Mouse (Mus musculus) retina, postnatal 1 day (tissue): ENCODE results near the gene Sash3.

Experiments
- DNase-seq: peaks from one replicate; pipeline ENCODE4 v3.0.0-alpha.2; 2012

Sash3 gene

DNA sequence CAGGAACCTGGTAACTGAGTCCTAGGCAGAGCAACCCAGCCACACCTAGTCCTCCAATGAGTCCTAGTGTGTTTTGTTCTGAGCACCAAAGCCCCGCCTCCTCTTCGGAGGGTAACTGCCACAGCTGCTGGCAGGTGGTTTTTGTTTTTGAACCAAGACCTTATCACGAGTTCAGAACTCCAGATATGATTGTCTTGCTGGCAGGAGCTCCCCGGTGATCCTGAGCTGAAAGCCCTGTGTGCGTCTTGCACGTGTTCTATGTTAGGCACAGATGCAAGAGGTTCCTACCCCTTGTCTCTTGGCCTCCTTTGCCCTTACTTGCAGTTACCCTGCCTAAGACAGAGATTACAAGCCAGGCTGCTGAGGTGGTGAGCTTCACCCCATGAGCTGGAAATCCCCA, 4.8 kb upstream of the Sash3 start:
- DNase-seq = no peak

DNA sequence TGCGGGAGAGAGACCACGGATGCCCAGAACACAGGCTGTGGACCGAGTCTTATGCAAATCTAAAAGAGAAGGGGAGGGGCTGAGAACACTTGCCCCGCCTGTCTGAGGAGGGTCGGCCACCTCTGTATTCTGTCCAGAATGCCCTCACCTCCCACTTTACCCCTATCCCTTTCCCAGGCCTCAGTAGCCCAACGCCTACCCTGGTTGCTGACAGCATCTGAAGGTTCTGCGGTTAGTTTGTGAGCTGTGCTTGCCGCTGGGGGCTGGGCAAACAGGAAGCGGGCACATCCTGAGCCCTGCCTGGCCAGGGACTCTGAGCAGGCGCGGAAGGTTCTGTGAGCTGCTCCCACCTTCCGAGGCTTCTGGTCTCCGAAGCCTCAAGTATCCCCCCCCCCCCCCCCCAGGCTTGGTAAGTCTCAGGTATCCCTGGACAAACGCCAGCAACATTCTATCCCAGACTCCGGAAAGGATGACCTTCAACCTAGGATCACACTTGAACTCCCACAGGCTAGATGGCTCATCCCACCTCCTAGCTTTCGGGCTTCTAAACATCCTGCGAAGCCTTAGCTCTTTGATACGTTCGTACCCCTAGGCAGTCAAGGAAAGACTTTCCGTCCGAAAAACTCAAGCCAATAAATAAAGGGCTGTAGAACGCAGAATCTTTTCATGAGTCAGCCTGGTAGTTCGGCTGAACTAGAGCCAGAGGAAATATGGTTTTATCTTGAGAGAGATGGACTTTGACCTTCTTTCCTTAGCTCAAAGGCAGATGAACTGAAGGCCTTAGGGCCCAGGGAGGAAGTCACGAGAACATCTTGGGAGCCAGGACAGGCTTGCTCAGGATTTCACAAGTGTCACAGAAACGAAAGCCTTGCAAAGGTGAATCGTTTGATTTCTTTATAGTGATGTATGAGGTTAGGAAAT, 2.6 kb upstream of the Sash3 start:
- DNase-seq = peak; percentile 9

DNA sequence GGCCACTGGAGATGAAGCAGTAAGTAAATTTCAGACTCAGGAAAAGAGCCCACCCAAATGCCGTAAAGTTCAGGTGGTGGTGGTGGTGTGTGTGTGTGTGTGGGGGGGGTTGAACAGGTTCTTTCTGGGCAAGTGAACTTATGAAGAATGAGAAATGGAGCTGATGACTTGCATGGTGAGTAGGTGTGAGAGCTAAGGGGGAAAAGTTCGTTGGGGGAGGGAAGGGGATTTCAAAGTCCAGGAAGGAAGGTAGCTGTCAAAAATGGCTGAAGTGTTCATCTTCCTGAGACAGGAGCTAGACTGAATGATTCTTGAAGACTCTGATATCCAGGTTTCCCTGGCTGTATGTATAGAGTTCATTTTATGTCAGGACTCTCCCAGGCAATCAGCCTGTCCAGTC, 990 bp downstream of the Sash3 start:
- no peak for DNase-seq

DNA sequence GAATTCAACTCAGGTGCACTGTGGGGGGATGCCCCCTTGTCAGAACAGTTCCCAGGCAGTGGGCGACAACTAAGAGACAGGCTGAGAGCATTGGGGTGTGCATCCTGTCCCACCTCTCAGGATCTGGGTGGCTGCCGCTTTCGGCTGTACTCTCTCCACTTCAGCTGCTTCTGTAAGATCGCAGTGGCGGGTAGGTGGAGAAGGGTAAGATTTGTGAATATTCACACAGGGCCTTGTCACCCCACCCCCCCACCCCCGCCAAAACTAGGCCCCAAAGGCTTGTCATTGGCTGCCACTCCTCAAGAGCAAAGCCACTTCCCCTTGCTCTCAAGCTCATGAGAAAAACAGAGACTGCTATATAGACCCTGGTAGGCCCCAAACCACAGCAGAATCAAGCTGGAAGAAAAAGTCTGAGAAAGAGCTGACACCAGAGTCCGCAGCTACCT, 1.5 kb downstream of the Sash3 start:
- DNase-seq = no peak

DNA sequence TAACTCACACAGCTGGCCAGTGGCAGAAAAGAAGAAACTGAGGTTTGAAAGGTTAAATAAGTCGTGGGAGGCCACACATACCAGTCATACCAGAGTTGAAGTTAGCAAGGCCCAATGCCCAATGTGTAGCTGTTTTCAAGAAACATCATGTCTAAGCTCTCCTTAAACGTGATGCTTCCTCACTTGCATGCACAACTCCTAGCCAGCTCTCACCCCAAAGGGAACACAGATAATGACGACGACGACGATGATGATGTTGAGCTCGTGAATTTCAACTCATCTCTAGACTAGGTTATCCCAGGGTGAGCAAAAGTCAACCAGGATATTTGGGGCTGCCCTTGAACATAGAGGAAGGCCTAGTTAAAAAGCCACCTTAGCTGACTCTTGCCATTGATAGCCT, 5.9 kb downstream of the Sash3 start:
- no peak for DNase-seq

DNA sequence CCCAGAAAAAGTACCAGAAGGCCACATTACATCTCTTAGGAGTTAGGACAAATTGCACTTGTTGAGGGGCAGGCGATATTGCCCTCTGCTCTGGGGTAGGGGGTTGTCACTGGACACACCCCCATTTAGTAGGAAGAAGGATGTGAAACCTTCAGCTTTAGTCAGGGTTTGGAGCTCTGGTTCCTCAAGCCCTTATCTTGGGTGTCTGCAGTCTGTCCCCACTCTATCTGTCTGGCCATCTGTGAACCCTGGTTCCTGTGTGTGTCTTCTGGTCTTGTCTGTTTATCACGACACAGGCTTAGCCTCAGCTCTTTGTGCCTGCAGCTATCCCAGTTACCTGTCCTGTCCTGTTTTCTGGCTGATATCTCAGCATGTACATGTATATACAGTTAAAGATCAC, 7.2 kb downstream of the Sash3 start:
- no peak for DNase-seq

DNA sequence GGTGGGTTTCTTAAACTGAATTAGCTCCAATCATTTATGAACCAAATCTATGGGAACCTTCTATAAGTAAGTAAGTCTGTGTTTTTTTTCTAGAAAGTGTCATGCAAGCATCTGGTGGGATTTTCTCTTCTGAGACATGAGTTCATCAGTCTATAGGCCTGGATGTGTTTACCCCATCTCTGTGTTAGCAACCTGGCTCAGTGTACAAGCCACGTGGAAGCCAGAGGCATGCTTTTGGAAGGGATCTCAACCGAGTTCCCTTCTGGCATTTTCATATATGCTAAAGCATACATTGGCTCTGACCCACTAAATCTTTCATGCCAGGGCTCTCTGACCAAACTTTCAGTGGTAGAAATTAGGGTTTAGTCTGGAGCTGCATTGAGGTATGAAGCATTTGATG, 7.7 kb downstream of the Sash3 start:
- no peak for DNase-seq

DNA sequence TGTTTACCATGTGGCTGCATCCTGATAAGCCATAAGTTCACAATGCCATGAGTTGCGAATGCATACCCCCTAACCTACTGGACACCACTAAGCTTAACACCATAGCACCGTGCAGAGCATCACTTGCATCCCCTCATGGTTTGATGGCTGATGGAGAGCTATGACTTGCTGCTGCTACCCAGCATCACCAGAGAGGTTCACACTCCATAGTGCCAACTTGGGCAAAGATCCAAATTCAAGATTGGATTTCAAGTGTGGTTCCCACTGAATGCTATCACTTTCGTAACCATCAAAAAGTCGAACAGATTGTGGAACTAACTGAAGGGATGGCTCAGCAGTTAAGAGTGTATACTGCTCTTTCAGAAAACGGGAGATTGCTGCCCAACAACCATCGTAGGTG, 9.3 kb downstream of the Sash3 start:
- DNase-seq = no peak

DNA sequence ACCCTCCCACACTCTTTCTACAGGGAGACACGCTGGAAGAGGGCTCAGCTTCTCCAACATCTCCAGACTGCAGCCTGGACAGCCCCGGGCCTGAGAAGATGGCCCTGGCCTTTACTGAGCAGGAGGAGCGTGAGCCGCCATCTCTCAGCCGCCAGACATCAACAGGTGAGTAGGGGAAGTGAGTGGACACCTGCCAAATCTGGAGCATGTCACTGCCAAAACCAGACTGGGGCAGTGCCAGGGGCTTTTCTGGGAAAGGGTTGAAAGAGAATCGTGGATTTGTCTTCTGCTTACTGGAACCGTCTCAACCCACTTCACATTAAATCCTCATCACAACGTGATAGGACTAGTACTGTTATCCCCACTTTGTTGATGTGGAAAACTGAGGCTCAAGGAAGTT, 11.2 kb downstream of the Sash3 start:
- DNase-seq = no peak

DNA sequence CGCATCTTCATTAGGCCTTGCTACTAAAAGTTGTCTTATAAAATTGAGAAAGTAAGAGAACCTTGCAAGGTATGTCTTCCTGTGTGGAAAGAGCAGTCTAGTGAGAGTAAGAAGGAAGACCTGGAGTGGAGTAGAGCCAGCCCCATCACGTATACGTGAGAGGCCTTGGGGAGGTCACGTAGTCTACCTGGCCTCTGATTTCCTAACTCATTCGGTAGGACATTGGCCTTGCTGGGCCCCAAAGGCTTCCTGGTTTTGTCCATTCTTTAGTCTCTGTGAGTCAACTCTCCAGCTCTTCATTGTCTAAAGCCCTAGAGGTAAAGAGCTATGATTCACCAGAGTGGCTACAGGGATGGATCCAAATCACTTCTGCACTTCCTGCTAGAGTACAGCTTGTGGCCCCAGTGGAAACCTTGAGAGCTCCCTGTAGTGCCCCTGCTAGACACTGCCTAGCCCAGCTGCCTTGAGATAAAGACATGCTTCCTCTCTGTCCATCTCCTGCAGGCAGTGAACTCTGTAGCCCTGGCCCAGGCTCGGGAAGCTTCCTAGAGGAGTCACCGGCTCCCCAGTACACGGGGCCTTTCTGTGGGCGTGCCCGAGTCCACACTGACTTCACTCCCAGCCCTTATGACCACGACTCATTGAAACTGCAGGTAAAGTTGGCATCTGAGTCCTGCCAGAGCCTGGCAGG, 12.1 kb downstream of the Sash3 start:
- no peak for DNase-seq

DNA sequence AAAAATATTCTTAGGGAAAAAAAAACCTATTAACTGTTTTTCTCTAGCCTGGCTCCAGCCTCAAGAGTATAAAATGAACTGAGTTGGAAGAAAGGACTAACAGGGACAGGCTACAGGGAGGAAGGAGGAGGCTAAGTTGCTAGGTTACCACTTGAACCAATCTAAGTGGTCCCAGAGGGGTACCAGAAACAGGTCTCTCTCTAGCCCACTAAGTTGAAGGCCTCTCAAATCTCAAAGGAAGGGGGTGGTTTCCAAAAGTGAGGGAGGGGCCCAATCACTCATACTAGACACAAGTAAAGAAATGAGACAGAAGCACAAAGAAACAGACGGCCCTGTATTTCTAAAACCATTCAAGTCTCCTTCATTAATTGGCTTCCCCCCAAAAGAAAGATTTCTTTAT, 23.7 kb downstream of the Sash3 start:
- peak; percentile 2 for DNase-seq

DNA sequence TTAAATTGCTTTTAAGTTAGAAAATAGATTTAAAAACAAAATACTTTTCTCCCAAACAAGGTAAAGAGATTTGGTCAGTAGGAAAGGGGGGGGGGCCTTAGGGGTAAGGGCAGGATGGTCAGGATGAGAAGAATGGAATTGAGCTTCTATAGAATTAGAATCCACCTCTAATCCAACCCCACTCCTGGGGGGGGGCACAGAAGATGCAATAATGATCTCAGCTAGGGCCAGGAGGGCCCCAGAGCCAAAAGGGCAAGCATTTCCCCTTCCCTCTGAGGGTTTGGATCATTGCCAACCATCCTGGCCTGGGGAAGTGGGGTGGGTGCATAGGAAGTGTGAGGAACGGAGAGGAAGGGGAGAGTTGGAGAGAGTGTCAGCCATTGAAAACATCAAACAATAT, 24.1 kb downstream of the Sash3 start:
- DNase-seq = no peak

DNA sequence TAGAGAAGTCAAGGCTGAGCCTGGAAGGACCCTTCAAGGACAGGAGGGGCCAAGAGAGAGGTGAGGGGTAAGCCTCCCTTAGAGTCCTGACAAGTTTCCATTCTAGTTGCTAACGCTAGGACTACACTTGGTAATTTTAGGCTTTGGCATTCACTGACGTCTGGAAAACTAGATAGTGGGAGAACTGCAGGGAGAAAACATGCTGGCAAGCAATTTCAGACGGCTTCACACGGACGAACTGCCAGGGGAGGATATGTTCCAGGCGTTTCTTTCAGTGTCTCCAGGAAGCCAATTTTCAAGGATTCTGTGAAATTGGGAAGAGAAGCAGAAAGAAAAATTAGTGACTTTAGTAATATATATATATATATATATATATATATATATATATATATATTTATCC, 35.6 kb downstream of the Sash3 start:
- no peak for DNase-seq

DNA sequence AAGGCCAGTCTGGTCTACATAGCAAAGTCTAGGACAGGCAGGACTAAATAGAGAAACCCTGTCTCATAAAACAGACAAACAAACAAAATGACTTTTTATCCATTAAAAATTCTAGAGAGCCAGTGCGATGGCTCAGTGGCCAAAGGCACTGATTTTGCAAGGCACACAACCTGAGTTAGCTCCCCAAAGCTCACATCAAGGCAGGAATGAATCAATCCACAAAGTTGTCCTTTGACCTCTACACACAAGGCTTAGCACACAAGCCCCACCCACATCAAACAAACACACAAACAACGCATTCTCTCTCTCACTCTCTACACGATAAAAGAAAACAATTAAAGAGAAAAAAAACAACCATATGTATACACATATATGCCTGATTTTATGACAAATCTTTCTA, 38.5 kb downstream of the Sash3 start:
- DNase-seq = no peak

DNA sequence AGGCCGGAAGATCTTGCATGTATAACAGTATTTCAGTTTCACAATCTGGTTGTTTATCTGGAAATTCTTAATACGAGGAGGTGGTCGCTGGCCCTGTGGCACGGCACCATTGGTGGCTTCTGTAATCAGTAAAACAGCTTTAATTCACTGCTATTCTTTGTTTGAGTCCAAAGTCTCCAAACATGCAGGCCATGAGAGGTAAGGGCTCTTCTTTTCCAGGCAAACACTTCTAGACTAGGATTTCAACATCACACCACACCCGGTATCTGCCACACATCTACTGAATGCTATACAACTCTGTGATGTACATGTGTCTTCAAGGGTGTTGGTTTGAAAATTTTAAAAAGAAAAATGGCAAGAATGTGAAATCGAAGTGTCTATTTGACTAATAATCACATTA, 45.0 kb downstream of the Sash3 start:
- no peak for DNase-seq

DNA sequence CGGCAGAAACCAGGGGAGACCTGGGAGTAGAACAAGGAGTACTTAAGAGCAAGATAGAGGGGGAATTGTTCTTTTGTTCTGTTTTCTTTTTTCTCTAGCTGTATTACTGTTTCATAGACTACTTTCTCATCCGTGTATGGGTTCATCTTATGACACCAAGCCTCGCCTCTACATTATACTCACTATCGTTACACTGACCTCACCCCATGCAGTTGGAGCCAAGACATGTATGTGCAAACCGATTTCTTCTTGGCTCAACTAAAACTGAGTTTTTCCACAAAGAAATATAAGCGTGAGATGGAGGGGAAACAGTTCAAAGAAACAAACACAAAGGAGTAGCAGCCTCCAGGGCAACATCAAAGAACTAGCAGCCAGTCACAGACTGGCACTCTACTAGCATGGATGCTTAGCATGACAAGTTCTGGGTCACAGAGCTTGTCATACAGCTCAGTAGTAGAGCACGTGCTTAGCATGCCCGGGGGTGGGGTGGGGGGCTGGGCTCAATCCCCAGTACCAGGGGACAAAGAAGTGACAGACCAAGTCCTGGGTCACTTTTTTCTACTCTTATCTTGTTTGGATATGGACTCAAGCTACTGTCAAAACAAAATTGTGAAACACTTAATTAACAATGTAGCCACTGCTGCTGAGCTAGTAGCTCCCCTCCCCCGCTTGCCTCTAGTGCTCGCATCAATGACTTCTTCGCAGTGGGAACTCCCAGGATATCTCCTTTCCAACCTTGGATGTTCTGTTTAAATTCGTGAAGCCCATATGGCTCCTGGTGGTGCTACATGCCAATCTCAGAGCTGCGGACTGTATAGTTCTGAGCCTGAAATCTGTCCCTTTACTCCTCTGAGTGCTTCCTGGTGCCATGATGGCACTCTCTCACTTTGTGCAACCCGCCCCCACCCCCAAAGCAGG, 47.3 kb downstream of the Sash3 start:
- DNase-seq = peak; percentile 35

DNA sequence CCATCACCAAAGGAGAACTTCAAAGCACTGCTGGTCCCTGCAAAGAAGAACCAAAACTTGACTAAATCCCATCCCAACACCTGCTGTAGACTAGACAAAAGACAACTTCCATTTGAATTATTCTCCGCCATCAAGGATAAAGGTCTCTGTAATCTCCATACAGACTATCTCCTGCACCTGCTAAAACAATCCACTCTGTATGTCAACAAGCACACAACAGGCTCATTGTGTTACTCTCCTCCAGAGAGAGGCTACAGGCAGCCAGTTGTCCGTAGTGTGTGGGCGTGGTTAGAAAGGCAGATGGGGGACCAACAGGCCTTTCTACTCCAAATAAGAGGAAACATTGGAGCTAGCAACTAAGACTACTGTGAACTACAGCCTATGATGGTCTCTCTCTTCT, 51.6 kb downstream of the Sash3 start:
- no peak for DNase-seq

DNA sequence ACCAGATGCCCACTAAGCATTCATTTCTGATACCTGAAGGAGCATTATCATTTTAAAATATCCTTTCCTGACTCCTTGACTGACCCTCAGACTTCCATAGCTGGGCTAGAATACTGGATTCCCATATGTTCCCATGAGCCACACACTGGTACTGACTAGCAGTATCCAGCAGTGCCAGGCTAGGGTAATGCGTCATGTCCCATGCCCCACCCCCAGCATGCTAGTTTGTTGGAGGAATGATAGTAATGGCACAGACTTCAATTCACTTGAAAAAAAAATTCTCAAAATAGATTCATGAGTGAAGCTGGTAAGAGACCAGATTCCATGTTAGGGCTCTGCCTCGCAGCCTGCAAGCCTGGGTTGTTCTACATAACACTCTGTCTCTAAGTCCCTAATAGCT, 52.8 kb downstream of the Sash3 start:
- DNase-seq = no peak

DNA sequence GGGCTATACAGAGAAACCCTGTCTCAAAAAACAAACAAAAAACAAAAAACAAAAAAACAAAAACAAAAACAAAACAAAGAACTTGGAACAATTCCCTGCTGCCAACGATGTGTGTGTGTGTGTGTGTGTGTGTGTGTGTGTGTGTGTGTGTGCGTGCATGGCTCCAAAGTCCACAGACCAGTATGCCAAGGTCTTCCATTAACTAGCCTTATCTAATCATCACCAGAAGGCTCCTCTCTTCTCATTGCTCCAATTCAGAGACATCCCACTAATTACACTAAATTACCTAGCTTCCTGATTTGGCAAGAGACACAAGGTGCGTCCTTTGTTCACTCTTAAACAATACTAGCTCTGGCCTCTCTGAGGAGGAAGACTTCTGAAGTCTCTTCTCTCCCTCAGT, 54.5 kb downstream of the Sash3 start:
- DNase-seq = no peak

DNA sequence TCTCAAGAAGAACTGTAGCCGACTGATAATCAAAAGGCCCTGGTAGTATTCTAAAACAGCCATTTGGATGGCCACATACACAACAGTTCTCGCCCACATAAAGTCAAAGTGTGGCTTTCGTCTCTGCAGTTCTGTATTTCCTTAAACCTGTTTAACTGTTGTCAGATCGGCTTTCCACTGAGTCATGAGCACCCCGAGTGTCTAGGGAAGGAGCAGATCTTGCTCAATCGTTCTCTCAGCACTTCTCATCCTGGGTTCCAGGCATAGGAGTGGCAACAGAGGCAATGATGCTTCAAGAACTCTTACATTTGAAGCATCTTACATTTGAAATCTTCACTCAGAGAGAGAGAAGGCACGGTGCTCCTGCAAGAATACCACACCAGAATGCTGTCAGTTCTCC, 55.7 kb downstream of the Sash3 start:
- DNase-seq = no peak

DNA sequence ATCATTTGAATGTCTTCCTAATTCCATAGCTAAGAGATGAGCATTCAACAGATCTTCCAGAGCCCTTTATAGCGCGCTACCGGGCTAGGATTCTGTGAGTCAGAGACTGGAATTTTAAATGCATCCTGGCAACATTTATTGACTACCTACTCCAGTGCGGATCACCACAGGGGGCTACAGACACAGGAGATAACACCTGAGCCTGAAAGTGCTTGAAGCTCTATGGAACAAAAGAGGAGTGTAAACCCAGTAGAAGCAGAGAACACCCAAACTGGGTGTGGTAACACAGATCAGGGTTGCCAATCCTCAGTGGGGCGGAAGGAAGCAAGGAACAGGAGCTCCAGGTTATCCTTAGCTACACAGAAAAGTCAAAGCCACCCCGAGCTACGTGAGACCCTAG, 56.2 kb downstream of the Sash3 start:
- no peak for DNase-seq

DNA sequence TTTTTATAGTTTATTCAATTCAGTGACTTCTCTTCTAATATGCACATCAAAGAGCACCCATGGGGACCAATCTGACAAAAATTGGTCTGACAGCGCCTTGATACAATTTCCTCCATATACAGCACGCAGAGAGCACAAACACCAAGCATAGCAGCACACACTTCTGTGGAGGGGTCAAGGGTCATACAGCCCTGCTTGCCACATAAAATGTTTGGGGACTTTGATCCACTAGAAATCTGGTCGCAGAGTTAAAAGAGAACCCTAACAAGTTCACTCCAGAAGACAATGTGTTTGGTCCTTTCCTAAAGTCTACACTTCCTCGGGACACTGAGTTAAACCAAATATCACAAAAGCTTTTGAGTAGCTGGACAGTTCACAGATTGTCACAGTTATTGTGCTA, 56.8 kb downstream of the Sash3 start:
- DNase-seq = no peak

DNA sequence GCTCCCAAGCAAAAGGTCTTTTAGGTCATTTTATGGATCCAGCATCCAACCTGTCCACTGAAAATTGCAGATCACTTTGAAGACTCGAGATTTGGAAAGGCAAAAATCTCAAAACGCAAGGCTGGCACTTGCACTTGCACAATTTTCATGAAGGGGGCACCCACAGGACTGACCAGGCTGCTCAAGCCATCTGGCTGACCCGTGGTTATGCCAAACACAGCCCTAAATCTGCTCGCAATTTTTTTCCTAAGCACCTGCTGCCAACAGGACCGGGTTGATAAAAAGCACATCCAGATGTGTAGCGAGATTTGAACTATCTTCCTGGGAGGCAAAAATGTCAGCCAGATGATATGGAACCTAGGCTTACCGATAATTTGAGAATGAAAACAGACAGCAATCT, 57.5 kb downstream of the Sash3 start:
- DNase-seq = no peak
